Mouse (Mus musculus) spleen, adult 2 months (tissue): Measurements from ENCODE around the gene Lgals1. TPM values are rescaled to one million over a fixed set of nuclear protein-coding genes. Genes with fewer than 3 reads are reported as not detected.
"Not testable (repeated sequence)": the region's sequence is repeated elsewhere in the genome, so short reads cannot be mapped to it uniquely, and the experiment has no call there.

ENCODE experiments used
- DNase-seq, 2 experiments: peaks; one replicate each; pipeline versions ENCODE4 v3.0.0 to v3.0.0-alpha.2; 2012 to 2021; ENCODE audit warnings: low spot score in 2 of 2, low read depth in 1 of 2
- H3K27ac ChIP-seq: fragments of 200-500 bp; 2 replicates; pipeline ENCODE4 v1.5.1; 2012; ENCODE audit warnings: low read length, inconsistent platforms; ENCODE audit not compliant: insufficient read depth
- H3K27me3 ChIP-seq: fragments of 200-500 bp; 2 replicates; pipeline ENCODE4 v1.6.1; 2012; ENCODE audit warnings: mild to moderate bottlenecking, moderate library complexity, low read length, inconsistent platforms; ENCODE audit not compliant: control insufficient read depth, insufficient read depth
- H3K36me3 ChIP-seq: fragments of 200-500 bp; 2 replicates; pipeline ENCODE4 v1.6.1; 2012; ENCODE audit warnings: mild to moderate bottlenecking, low read length, inconsistent platforms; ENCODE audit not compliant: control insufficient read depth, insufficient read depth
- H3K4me1 ChIP-seq: fragments of 200-500 bp; 2 replicates; pipeline ENCODE4 v1.6.1; 2011; ENCODE audit warnings: inconsistent platforms; ENCODE audit not compliant: control insufficient read depth, insufficient read depth, insufficient read length
- H3K4me3 ChIP-seq: fragments of 200-500 bp; 2 replicates; pipeline ENCODE4 v1.5.1; 2011; ENCODE audit warnings: mild to moderate bottlenecking, inconsistent platforms; ENCODE audit not compliant: insufficient read depth, insufficient read length; ENCODE audit errors: extremely low read depth
- CTCF ChIP-seq: fragments of 200-500 bp; IDR thresholded peaks from 2 replicates; pipeline ENCODE4 v1.5.1; 2011; ENCODE audit warnings: mild to moderate bottlenecking, inconsistent platforms; ENCODE audit not compliant: insufficient read depth, insufficient read length, insufficient replicate concordance; ENCODE audit errors: extremely low read depth
- POLR2A ChIP-seq: fragments of 200-500 bp; IDR thresholded peaks from 2 replicates; pipeline ENCODE4 v1.6.1; 2011; ENCODE audit warnings: low read depth, low read length, inconsistent platforms
- WGBS: fragments of 180-500 bp; shearing (Covaris S2); methylation state at CpG from one replicate; pipeline ENCODE4 v1.1.7; 2018; 5-methylcytosine and 5-hydroxymethylcytosine counted together
- polyA plus RNA-seq: library from polyadenylated mRNA; depleted of rRNA; stranded (reverse); fragments of >200 nt; gene quantifications from 2 replicates; pipeline ENCODE4 v1.2.3, GENCODE M21; 2012; rRNA removed

Gene Lgals1
- 75.4 and 93.0 TPM in 2 replicates for polyA plus RNA-seq

DNA sequence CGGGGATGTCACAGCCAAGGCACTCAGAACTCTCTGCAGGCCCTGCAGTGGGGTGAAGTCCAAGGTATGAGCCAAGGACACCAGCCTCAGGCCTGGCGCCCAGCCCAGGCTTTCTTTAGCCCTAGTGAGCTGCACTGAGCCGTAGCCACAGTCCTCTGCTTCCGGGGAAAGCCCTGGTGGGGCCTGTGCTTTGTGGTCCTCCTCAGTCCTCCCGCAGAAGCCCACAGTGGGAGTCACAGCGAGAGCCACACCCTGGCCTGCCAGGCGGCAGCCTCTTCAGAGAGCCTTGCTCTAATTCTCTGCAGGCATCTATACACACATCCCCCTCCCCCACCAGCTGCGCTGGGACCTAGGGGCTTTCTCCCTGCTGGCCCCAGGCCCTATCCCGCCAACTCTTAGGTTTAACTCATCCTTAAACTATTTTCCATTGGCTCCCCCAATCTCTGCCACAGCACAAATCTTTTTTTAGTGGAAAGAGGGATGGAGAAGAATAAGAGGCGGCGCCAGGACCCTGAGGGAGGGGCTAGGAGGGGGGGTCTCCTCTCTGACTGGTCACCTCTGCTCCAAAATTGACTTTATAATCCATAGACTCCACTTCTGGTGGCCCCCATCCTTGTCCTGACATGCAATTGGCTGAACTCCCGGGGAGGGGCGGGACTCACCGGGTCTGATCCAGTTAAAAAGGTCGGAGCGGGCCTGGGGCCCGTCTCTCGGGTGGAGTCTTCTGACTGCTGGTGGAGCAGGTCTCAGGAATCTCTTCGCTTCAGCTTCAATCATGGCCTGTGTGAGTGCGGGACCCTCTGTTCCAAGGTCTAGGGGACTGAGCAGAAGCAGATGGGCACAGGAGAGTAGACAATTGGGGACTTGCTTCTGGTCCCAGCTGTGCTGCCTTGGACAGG, at the start of gene Lgals1:
TSS of gene Lgals1 (plus strand) at position 705 of the 899 bp plus-strand sequence.
- H3K4me1 ChIP-seq, result peaks cover 31% of the 10 kb centered on the region; the same call in 1 of the 2 replicates

DNA sequence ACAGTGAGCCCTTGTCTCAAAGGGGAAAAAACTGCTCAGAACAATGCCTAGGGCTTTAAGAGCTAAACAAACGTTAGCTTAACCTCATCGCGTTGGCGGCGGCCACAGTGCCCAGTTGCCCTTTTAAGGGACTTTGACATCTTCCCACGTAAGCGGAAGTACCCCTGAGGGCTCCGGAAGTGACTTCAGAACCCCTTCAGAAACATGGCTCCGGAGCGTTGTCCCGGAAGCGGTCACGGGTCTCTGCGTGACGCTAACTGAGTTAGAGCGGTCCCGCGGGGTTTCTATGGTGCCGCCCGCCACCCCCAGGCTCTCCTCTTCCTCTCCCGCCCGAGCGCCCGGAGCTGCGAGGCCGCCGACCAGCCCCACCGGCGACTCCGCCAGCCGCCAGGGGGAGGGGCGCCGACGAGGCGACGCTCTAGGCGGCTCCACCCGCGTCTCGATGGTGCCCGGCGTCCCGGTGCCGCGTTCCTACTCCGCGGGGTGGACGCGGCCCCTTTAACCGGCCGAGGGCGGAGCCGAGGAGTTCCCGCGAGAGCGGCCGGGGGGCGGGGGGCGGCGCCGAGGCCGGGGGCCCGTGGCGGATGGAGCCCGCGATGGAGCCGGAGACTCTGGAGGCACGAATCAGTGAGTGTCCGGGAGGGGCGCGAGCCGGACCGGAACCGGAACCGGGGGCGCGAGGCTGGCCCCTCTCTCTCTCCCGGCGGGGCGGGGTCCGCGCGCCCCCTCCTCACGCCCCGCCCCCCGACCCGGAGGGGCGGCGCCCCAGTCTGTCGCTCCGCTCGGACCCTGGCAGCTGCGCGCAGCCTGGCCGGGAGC, 49.3 kb upstream of the Lgals1 start, which contains the start of gene Gga1:
TSS of gene Gga1 (plus strand) at position 200 of the 819 bp plus-strand sequence.
- Histone ChIP-seq H3K36me3 (peaks cover 6% of the 10 kb centered on the region), H3K27ac (peak within 1 kb of the TSS; percentile 99), H3K4me3 (peak within 1 kb of the TSS; percentile 78), H3K27me3 (no peaks in the 10 kb centered on the region), H3K4me1 (peaks cover 12% of the 10 kb centered on the region; the same call in 1 of the 2 replicates)
- peak; percentile 62 for TF ChIP-seq POLR2A
- TF ChIP-seq CTCF, result no peak
- WGBS, result under 1% methylated on average over 71 of the region's 95 CpGs
- DNase-seq, result peak; percentile 88 to 97

More for the DNA sequence above, at the start of gene Lgals1:
- WGBS, result 15% methylated on average over 20 of the region's 20 CpGs
- no peak for TF ChIP-seq CTCF
- no peak for TF ChIP-seq POLR2A
- H3K27me3 ChIP-seq, result no peaks in the 10 kb centered on the region
- no peaks in the 10 kb centered on the region for H3K36me3 ChIP-seq
- DNase-seq, result peak in 1 of 2 experiments; percentile 55
- peak within 1 kb of the TSS; percentile 91 for H3K27ac ChIP-seq
- peak within 1 kb of the TSS; percentile 77 for H3K4me3 ChIP-seq

DNA sequence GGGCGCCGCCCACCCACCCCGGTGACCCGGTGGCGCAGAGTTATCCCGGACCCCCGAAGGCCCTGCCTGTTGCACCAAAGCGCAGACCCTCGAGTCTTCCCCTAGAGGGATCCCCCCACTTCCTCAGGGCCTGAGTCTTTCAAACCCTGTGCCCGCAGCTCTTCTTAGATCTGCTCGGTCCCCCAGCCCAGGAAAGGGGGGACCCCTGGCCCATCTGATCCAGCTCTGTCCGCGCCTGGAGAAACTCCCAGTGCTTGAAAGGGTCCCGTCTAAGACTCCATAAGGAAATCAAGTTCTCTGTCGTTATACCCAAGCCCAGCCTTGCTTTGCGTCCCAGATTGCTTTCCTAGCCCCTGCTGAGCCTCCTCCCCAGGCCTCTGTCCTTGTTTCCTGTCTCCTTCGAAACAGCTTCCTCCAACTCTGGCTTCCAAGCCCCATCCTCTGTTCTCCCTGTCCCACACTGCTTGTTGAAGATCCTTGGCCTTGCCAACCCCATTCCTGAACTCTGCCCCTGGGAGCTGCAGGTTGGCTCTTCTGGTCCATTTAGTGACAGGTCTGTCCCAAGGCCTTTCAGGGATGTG, 48.6 kb upstream of the Lgals1 start:
- WGBS, result under 1% methylated on average over 17 of the region's 17 CpGs
- peak in 1 of 2 experiments; percentile 26 for DNase-seq
- Histone ChIP-seq H3K36me3 (peaks cover 9% of the 10 kb centered on the region), H3K27ac (peak overlapping the region; percentile 99), H3K4me1 (peaks cover 12% of the 10 kb centered on the region; the same call in 1 of the 2 replicates), H3K27me3 (no peaks in the 10 kb centered on the region), H3K4me3 (peak overlapping the region; percentile 78)
- no peak for TF ChIP-seq CTCF
- TF ChIP-seq POLR2A, result no peak

DNA sequence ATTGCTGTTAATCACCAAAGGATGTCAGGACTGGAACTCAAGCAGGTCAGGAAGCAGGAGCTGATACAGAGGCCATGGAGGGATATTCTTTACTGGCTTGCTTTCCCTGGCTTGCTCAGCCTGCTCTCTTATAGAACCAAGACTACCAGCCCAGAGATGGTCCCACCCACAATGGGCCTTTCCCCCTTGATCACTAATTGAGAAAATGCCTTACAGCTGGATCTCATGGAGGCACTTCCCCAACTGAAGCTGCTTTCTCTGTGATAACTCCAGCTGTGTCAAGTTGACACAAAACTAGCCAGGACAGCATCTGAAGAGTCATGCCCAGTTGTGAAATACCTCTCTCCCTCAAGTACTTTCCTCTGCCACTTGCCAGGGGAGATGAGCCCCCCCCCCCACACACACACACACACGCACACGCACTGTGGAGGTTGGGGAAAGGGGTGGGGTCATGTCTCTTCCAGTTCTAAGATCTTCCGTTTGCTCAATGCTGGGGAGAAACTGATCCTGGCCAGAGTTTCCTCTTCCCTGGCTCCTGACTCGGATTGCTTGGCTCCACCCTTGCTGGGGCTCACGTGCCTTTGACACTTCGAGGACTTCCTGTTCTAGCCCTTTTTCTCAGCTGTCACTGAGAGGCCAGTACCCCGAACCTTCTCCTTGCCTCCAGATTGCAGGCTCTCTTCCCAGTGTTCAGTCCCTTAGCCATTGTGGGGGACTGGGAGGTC, 47.6 kb upstream of the Lgals1 start:
- H3K27me3 ChIP-seq, DNase-seq, H3K4me3 ChIP-seq: not testable (repeated sequence)
- peak overlapping the region; percentile 27 for H3K27ac ChIP-seq
- 20% methylated on average over 7 of the region's 7 CpGs for WGBS
- peaks cover 12% of the 10 kb centered on the region; the same call in 1 of the 2 replicates for H3K4me1 ChIP-seq
- peaks cover 19% of the 10 kb centered on the region for H3K36me3 ChIP-seq

- peaks cover 28% of the 10 kb centered on the region for H3K36me3 ChIP-seq
- TF ChIP-seq POLR2A (no peak), CTCF (no peak)
- peaks cover 12% of the 10 kb centered on the region; the same call in 1 of the 2 replicates for H3K4me1 ChIP-seq
- no peak for DNase-seq
- no peak overlapping the region for H3K27ac ChIP-seq
- no peak overlapping the region for H3K4me3 ChIP-seq
- H3K27me3 ChIP-seq, result no peaks in the 10 kb centered on the region
- 92% methylated on average over 8 of the region's 8 CpGs for WGBS
Measured at GRCm38 (mm10) chr15:78880432-78880831, 46.1 kb upstream of the Lgals1 start.

DNA sequence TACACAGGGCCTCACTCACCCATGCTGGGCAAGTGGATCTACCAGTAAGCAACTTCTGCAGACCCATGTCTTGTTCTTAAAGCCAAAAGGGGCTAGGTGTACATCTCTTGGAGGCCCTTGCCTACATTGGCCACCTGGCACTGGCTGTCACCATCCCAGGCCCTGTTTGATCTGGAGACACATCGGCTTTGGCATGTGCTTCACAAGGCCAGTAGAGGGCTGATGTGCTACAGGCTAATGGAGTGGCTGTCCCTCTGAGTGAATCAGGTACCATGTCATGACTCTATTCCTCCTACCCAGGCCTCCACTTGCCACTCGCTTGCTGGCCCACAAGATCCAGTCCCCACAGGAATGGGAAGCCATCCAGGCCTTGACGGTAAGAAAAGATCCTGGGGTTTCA, 44.7 kb upstream of the Lgals1 start:
- Histone ChIP-seq H3K4me3 (no peak overlapping the region), H3K27me3 (no peaks in the 10 kb centered on the region), H3K4me1 (peaks cover 12% of the 10 kb centered on the region; the same call in 1 of the 2 replicates), H3K27ac (no peak overlapping the region), H3K36me3 (peaks cover 35% of the 10 kb centered on the region)
- WGBS, result 80% methylated on average over 3 of the region's 3 CpGs
- no peak for TF ChIP-seq CTCF
- no peak for TF ChIP-seq POLR2A
- DNase-seq, result no peak
